Mouse (Mus musculus): ENCODE data around the gene Grpel1. TPM values are rescaled to one million over a fixed set of nuclear protein-coding genes. Genes with fewer than 3 reads are reported as not detected.

The Grpel1 gene
- polyA plus RNA-seq, 1 experiment, result 28.8 TPM

GRCm38 (mm10) chr5:36519751-36520150 lies 55.0 kb downstream of the Grpel1 start:
- TF ChIP-seq EP300 (IDR thresholded peaks at IDR 0.05; ENCODE audit: insufficient read depth, low read depth, low read length) (no peak), POLR2A (IDR thresholded peaks at IDR 0.05; ENCODE audit: insufficient read depth, low read length) (no peak), CTCF (IDR thresholded peaks at IDR 0.05; ENCODE audit: low read depth, low read length) (no peak)
- no peak overlapping the region for H3K4me3 ChIP-seq (ENCODE audit: low read depth, low read length)
- H3K9ac ChIP-seq (ENCODE audit: low read depth, poor library complexity, severe bottlenecking), result no peak overlapping the region
- no peak overlapping the region for H3K27ac ChIP-seq (ENCODE audit: insufficient read depth, low read length)
- no peaks in the 10 kb centered on the region for H3K4me1 ChIP-seq (ENCODE audit: control insufficient read depth, insufficient read depth, low read length)
- H3K27me3 ChIP-seq (ENCODE audit: control insufficient read depth, insufficient read depth, low read length, poor library complexity, severe bottlenecking), result no peaks in the 10 kb centered on the region
- H3K36me3 ChIP-seq (ENCODE audit: control insufficient read depth, insufficient read depth, low read length, poor library complexity, severe bottlenecking), result peaks cover 3% of the 10 kb centered on the region; the same call in 1 of the 2 replicates
- H3K9me3 ChIP-seq (replicated peaks; ENCODE audit: control insufficient read depth, insufficient read depth, low read length, poor library complexity, severe bottlenecking), result no peaks in the 10 kb centered on the region

GRCm38 (mm10) chr5:36522782-36523181 lies 58.0 kb downstream of the Grpel1 start:
- no peaks in the 10 kb centered on the region for H3K27me3 ChIP-seq (ENCODE audit: control insufficient read depth, insufficient read depth, low read length, poor library complexity, severe bottlenecking)
- no peak overlapping the region for H3K27ac ChIP-seq (ENCODE audit: insufficient read depth, low read length)
- H3K4me1 ChIP-seq (ENCODE audit: control insufficient read depth, insufficient read depth, low read length), result no peaks in the 10 kb centered on the region
- H3K9ac ChIP-seq (ENCODE audit: low read depth, poor library complexity, severe bottlenecking), result no peak overlapping the region
- TF ChIP-seq EP300 (IDR thresholded peaks at IDR 0.05; ENCODE audit: insufficient read depth, low read depth, low read length) (no peak), POLR2A (IDR thresholded peaks at IDR 0.05; ENCODE audit: insufficient read depth, low read length) (no peak), CTCF (IDR thresholded peaks at IDR 0.05; ENCODE audit: low read depth, low read length) (no peak)
- no peaks in the 10 kb centered on the region for H3K9me3 ChIP-seq (replicated peaks; ENCODE audit: control insufficient read depth, insufficient read depth, low read length, poor library complexity, severe bottlenecking)
- H3K36me3 ChIP-seq (ENCODE audit: control insufficient read depth, insufficient read depth, low read length, poor library complexity, severe bottlenecking), result peaks cover 3% of the 10 kb centered on the region; the same call in 1 of the 2 replicates
- no peak overlapping the region for H3K4me3 ChIP-seq (ENCODE audit: low read depth, low read length)

DNA sequence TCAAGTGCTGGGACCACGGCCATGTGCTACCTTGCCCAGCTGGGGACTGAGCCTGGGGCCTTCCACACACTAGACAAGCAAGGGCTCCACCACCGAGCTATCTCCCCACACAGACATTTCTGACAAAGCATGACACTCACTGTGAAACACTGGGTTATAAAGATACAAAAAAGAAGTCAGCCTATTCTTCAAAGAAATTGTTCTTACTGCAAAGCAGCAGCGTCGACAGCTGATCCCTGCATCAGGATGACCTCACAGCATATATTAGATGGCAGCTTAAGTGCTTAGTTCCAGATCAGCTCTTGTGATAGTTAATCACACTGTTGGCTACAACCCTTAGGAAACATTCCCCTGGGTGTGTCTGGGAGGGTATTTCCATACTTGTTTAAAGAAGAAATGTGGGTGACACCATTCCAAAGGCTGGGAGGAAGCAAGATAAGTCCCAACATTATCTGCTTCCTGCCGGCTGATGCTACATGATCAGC lies 58.5 kb downstream of the Grpel1 start:
- TF ChIP-seq EP300 (IDR thresholded peaks at IDR 0.05; ENCODE audit: insufficient read depth, low read depth, low read length), result no peak
- no peak for TF ChIP-seq CTCF (IDR thresholded peaks at IDR 0.05; ENCODE audit: low read depth, low read length)
- no peak for TF ChIP-seq POLR2A (IDR thresholded peaks at IDR 0.05; ENCODE audit: insufficient read depth, low read length)
- H3K27ac ChIP-seq (ENCODE audit: insufficient read depth, low read length), result no peak overlapping the region
- no peak overlapping the region for H3K4me3 ChIP-seq (ENCODE audit: low read depth, low read length)
- no peak overlapping the region for H3K9ac ChIP-seq (ENCODE audit: low read depth, poor library complexity, severe bottlenecking)
- no peaks in the 10 kb centered on the region for H3K9me3 ChIP-seq (replicated peaks; ENCODE audit: control insufficient read depth, insufficient read depth, low read length, poor library complexity, severe bottlenecking)
- H3K36me3 ChIP-seq (ENCODE audit: control insufficient read depth, insufficient read depth, low read length, poor library complexity, severe bottlenecking), result peaks cover 3% of the 10 kb centered on the region; the same call in 1 of the 2 replicates
- no peaks in the 10 kb centered on the region for H3K4me1 ChIP-seq (ENCODE audit: control insufficient read depth, insufficient read depth, low read length)
- no peaks in the 10 kb centered on the region for H3K27me3 ChIP-seq (ENCODE audit: control insufficient read depth, insufficient read depth, low read length, poor library complexity, severe bottlenecking)

Other genes starting within 250 kb of the Grpel1 start
- gene Sorcs2, start 66.9 kb upstream of the Grpel1 start, polyA plus RNA-seq (2011; ENCODE audit: insufficient read depth, insufficient read length, low read depth, missing spikeins), result 1.0 and 1.2 TPM in 2 replicates
- gene Tada2b, start 19.3 kb downstream of the Grpel1 start, polyA plus RNA-seq (2011; ENCODE audit: insufficient read depth, insufficient read length, low read depth, missing spikeins), result 6.8 and 8.4 TPM in 2 replicates
- gene Ccdc96, start 19.6 kb downstream of the Grpel1 start, polyA plus RNA-seq (2011; ENCODE audit: insufficient read depth, insufficient read length, low read depth, missing spikeins), result 0.33 and 0.37 TPM in 2 replicates
- 28.8 and 31.7 TPM in 2 replicates for gene Tbc1d14, start 128.3 kb downstream of the Grpel1 start, polyA plus RNA-seq (2011; ENCODE audit: insufficient read depth, insufficient read length, low read depth, missing spikeins)
- 44.1 and 44.8 TPM in 2 replicates for gene D5Ertd579e, start 231.0 kb downstream of the Grpel1 start, polyA plus RNA-seq (2011; ENCODE audit: insufficient read depth, insufficient read length, low read depth, missing spikeins)